Mouse (Mus musculus) intestine, postnatal 0 days (tissue): Measurements from ENCODE around the gene Stxbp6. TPM values are rescaled to one million over a fixed set of nuclear protein-coding genes. Genes with fewer than 3 reads are reported as not detected.

Source experiments
- ATAC-seq: fragments of 200-750 bp; cut with Nextera tagmentation; 2 replicates; pipeline ENCODE4 v1.8.0; 2017; ENCODE audit warnings: mild to moderate bottlenecking, moderate TSS enrichment, moderate library complexity
- H3K27ac ChIP-seq: fragments of 300-500 bp; sonication (generic); 2 replicates; pipeline ENCODE4 v1.5.1; 2014; ENCODE audit warnings: mild to moderate bottlenecking, low read depth, low read length, moderate library complexity
- H3K27me3 ChIP-seq: fragments of 300-500 bp; sonication (generic); replicated peaks from 2 replicates; pipeline ENCODE4 v1.6.1; 2014; ENCODE audit warnings: low read length, mixed read lengths; ENCODE audit not compliant: control insufficient read depth, insufficient read depth
- H3K36me3 ChIP-seq: fragments of 300-500 bp; sonication (generic); 2 replicates; pipeline ENCODE4 v1.6.1; 2014; ENCODE audit warnings: mild to moderate bottlenecking, moderate library complexity; ENCODE audit not compliant: control insufficient read depth, insufficient read depth
- H3K4me1 ChIP-seq: fragments of 300-500 bp; sonication (generic); replicated peaks from 2 replicates; pipeline ENCODE4 v1.6.1; 2014; ENCODE audit warnings: antibody characterized with exemption, low read length, mixed read lengths; ENCODE audit not compliant: control insufficient read depth, insufficient read depth
- H3K4me2 ChIP-seq: fragments of 300-500 bp; sonication (generic); replicated peaks from 2 replicates; pipeline ENCODE4 v1.6.1; 2014; ENCODE audit warnings: low read depth, mild to moderate bottlenecking, moderate library complexity
- H3K4me3 ChIP-seq: fragments of 300-500 bp; sonication (generic); 2 replicates; pipeline ENCODE4 v1.5.1; 2014; ENCODE audit warnings: low read depth, low read length
- H3K9ac ChIP-seq: fragments of 300-500 bp; sonication (generic); 2 replicates; pipeline ENCODE4 v1.6.1; 2014; ENCODE audit warnings: mild to moderate bottlenecking, low read depth, low read length
- H3K9me3 ChIP-seq: fragments of 300-500 bp; sonication (generic); 2 replicates; pipeline ENCODE4 v1.6.1; 2016; ENCODE audit warnings: mixed run types; ENCODE audit not compliant: control insufficient read depth
- CTCF ChIP-seq: sonication (generic); IDR thresholded peaks from 2 replicates; pipeline ENCODE4 v1.5.1; 2016; ENCODE audit warnings: low read depth, mild to moderate bottlenecking, control low read depth, antibody characterized with exemption, moderate library complexity
- WGBS: fragments of 180-500 bp; shearing (Covaris S2); extraction: QIAGEN DNeasy Blood & Tissue Kit; methylation state at CpG from one replicate; pipeline ENCODE4 v1.1.7; 2014; 5-methylcytosine and 5-hydroxymethylcytosine counted together
- polyA plus RNA-seq: library from polyadenylated mRNA; unstranded; fragments of >200 nt; fragmentation: Nextera tagmentation; extraction: Ambion mirVana; gene quantifications from 2 replicates; pipeline ENCODE4 v1.2.1, GENCODE M21; 2015

The Stxbp6 gene
- polyA plus RNA-seq, 1 experiment from 2014 or later: 9.2 TPM

GRCm38 (mm10) chr12:44939106-44939505, 135.4 kb downstream of the Stxbp6 start:
- Histone ChIP-seq H3K4me3 (no peak overlapping the region), H3K9ac (no peak overlapping the region), H3K4me2 (no peak overlapping the region), H3K27me3 (no peaks in the 10 kb centered on the region), H3K4me1 (no peaks in the 10 kb centered on the region), H3K27ac (no peak overlapping the region), H3K36me3 (no peaks in the 10 kb centered on the region), H3K9me3 (no peaks in the 10 kb centered on the region)
- WGBS: 67% methylated on average over 8 of the region's 8 CpGs
- ATAC-seq: no peak
- no peak for TF ChIP-seq CTCF

- ATAC-seq: no peak
- Histone ChIP-seq H3K9me3 (no peaks in the 10 kb centered on the region), H3K27ac (no peak overlapping the region), H3K9ac (no peak overlapping the region), H3K36me3 (no peaks in the 10 kb centered on the region), H3K4me2 (no peak overlapping the region), H3K27me3 (no peaks in the 10 kb centered on the region), H3K4me3 (no peak overlapping the region), H3K4me1 (no peaks in the 10 kb centered on the region)
- TF ChIP-seq CTCF: no peak
- 85% methylated on average over 6 of the region's 6 CpGs for WGBS
These were observed 141.6 kb downstream of the Stxbp6 start for GRCm38 (mm10) chr12:44932954-44933353.

- Histone ChIP-seq H3K4me1 (no peaks in the 10 kb centered on the region), H3K4me3 (no peak overlapping the region), H3K9me3 (no peaks in the 10 kb centered on the region), H3K27ac (no peak overlapping the region), H3K27me3 (no peaks in the 10 kb centered on the region), H3K9ac (no peak overlapping the region), H3K4me2 (no peak overlapping the region), H3K36me3 (no peaks in the 10 kb centered on the region)
- no peak for TF ChIP-seq CTCF
- 77% methylated on average over 7 of the region's 7 CpGs for WGBS
- ATAC-seq: no peak
These were observed 142.8 kb downstream of the Stxbp6 start for GRCm38 (mm10) chr12:44931716-44932115.

DNA sequence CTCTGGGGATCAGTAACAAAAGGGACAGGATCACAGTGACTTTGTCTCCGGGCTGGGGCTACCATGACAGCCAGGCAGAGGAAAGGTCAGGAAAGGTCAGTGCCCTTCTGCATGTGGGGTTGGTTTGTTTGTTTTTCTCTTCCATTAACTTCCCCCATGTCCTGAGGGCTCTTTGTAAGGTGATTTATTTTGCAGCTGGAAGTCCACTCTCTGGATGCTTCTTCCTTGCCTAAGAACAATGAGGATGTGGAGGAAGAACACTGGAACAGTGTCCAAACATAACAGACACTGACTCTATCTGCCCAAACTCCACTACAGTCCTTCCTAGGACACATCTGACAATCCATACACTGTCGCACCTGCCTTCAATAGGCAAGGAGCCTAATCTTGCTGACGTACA, 146.1 kb downstream of the Stxbp6 start:
- WGBS: 53% methylated on average over 3 of the region's 3 CpGs
- Histone ChIP-seq H3K4me3 (no peak overlapping the region), H3K27me3 (no peaks in the 10 kb centered on the region), H3K27ac (no peak overlapping the region), H3K9ac (no peak overlapping the region), H3K9me3 (no peaks in the 10 kb centered on the region), H3K4me2 (no peak overlapping the region), H3K4me1 (no peaks in the 10 kb centered on the region), H3K36me3 (no peaks in the 10 kb centered on the region)
- ATAC-seq: no peak
- no peak for TF ChIP-seq CTCF

GRCm38 (mm10) chr12:44925901-44926300, 148.6 kb downstream of the Stxbp6 start:
- Histone ChIP-seq H3K9ac (no peak overlapping the region), H3K4me2 (no peak overlapping the region), H3K9me3 (no peaks in the 10 kb centered on the region), H3K36me3 (no peaks in the 10 kb centered on the region), H3K4me3 (no peak overlapping the region), H3K27ac (no peak overlapping the region), H3K4me1 (no peaks in the 10 kb centered on the region), H3K27me3 (no peaks in the 10 kb centered on the region)
- no peak for TF ChIP-seq CTCF
- 87% methylated on average over 3 of the region's 3 CpGs for WGBS
- ATAC-seq: no peak

DNA sequence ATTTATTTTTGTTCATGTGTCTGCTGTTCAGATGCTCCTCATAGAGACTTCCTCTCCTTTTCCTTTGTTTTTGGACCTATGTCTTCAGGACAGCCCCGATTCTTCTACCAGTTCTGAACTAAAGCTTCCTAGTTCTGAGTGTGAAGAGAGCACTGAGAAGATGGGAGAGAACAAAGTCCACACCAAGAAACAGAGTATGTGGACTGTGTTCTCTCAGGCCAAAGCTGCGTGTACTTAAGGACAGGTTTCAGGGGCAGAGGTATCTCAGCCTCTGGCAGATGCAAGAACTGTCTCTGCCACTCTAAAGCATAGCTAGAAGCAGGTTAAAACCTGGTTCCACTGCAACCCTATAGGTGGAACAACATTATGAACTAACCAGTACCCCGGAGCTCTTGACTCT, 151.2 kb downstream of the Stxbp6 start:
- Histone ChIP-seq H3K9ac (no peak overlapping the region), H3K36me3 (no peaks in the 10 kb centered on the region), H3K4me2 (no peak overlapping the region), H3K9me3 (no peaks in the 10 kb centered on the region), H3K27ac (no peak overlapping the region), H3K27me3 (no peaks in the 10 kb centered on the region), H3K4me3 (no peak overlapping the region), H3K4me1 (no peaks in the 10 kb centered on the region)
- 66% methylated on average over 3 of the region's 3 CpGs for WGBS
- TF ChIP-seq CTCF: no peak
- ATAC-seq: peak; percentile 65; the same call in 1 of the 2 replicates

- Histone ChIP-seq H3K27me3 (no peaks in the 10 kb centered on the region), H3K4me1 (no peaks in the 10 kb centered on the region), H3K4me3 (no peak overlapping the region), H3K9me3 (no peaks in the 10 kb centered on the region), H3K36me3 (no peaks in the 10 kb centered on the region), H3K9ac (no peak overlapping the region), H3K4me2 (no peak overlapping the region), H3K27ac (peak overlapping the region; percentile 21; the same call in 1 of the 2 replicates)
- WGBS: 33% methylated on average over 4 of the region's 4 CpGs
- ATAC-seq: peak; percentile 95
- TF ChIP-seq CTCF: no peak
These were observed 152.3 kb downstream of the Stxbp6 start for GRCm38 (mm10) chr12:44922241-44922640.
